Mouse (Mus musculus) ES-Bruce4 (cell line): ENCODE results near the gene Pdcd1. TPM values are rescaled to one million over a fixed set of nuclear protein-coding genes. Genes with fewer than 3 reads are reported as not detected.
"Not testable (repeated sequence)": the region's sequence is repeated elsewhere in the genome, so short reads cannot be mapped to it uniquely, and the experiment has no call there.

Source experiments
- H3K27ac ChIP-seq: 2 replicates; pipeline ENCODE4 v1.5.1; 2012; ENCODE audit warnings: low read length, inconsistent platforms; ENCODE audit not compliant: insufficient read depth
- H3K27me3 ChIP-seq: 2 replicates; pipeline ENCODE4 v1.6.1; 2012; ENCODE audit warnings: mild to moderate bottlenecking, low read length, inconsistent platforms; ENCODE audit not compliant: control insufficient read depth, poor library complexity, insufficient read depth, severe bottlenecking
- H3K36me3 ChIP-seq: 2 replicates; pipeline ENCODE4 v1.6.1; 2012; ENCODE audit warnings: inconsistent platforms, mild to moderate bottlenecking, low read length, moderate library complexity; ENCODE audit not compliant: control insufficient read depth, poor library complexity, insufficient read depth, severe bottlenecking
- H3K4me1 ChIP-seq: one replicate; pipeline ENCODE4 v1.8.1; 2011; ENCODE audit warnings: low read length; ENCODE audit not compliant: control insufficient read depth, insufficient read depth
- H3K4me3 ChIP-seq: 2 replicates; pipeline ENCODE4 v1.5.1; 2011; ENCODE audit warnings: low read depth, mild to moderate bottlenecking, low read length
- H3K9ac ChIP-seq: 2 replicates; pipeline ENCODE4 v1.6.1; 2012; ENCODE audit warnings: low read depth, mild to moderate bottlenecking, inconsistent platforms; ENCODE audit not compliant: poor library complexity, severe bottlenecking
- H3K9me3 ChIP-seq: replicated peaks from 2 replicates; pipeline ENCODE4 v1.6.1; 2012; ENCODE audit warnings: mild to moderate bottlenecking, low read length, inconsistent platforms; ENCODE audit not compliant: control insufficient read depth, poor library complexity, insufficient read depth, severe bottlenecking
- CTCF ChIP-seq: IDR thresholded peaks from one replicate; pipeline ENCODE4 v1.8.1; 2011; ENCODE audit warnings: low read depth, low read length
- EP300 ChIP-seq: IDR thresholded peaks from 2 replicates; pipeline ENCODE4 v1.6.1; 2011; ENCODE audit warnings: low read depth, low read length; ENCODE audit not compliant: insufficient read depth
- POLR2A ChIP-seq: IDR thresholded peaks from one replicate; pipeline ENCODE4 v1.8.1; 2011; ENCODE audit warnings: low read length; ENCODE audit not compliant: insufficient read depth
- polyA plus RNA-seq: library from polyadenylated mRNA; stranded (reverse); fragments of >200 nt; gene quantifications from 2 replicates; pipeline ENCODE4 v1.2.4, GENCODE M21; 2011; ENCODE audit warnings: low read depth; ENCODE audit not compliant: missing spikeins, insufficient read depth, insufficient read length

The Pdcd1 gene
- polyA plus RNA-seq, 1 experiment, result not detected

GRCm38 (mm10) chr1:94011643-94012042 is 40.7 kb downstream of the Pdcd1 start:
- no peak overlapping the region for H3K9ac ChIP-seq
- no peaks in the 10 kb centered on the region for H3K36me3 ChIP-seq
- no peak overlapping the region for H3K4me3 ChIP-seq
- H3K4me1 ChIP-seq, result no peaks in the 10 kb centered on the region
- H3K9me3 ChIP-seq, result no peaks in the 10 kb centered on the region
- no peaks in the 10 kb centered on the region for H3K27me3 ChIP-seq
- H3K27ac ChIP-seq, result no peak overlapping the region
- TF ChIP-seq POLR2A (no peak), CTCF (no peak), EP300 (no peak)

DNA sequence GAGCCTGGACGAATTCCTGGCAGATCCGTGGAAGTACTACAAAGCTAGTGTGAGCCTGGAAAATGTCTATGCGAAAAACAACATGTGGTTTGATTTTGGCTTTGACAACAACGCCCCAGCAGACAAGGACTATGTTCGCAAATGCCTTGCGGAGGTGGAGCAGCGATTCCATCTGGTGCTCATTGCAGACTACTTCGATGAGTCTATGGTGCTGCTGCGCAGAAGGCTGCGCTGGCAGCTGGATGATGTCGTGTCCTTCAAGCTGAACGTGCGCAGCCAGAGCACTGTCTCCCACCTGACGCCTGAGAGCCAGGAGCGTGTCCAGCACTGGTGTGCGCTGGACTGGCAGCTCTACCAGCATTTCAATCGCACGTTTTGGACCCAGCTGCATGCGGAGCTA is 43.5 kb downstream of the Pdcd1 start:
- not testable (repeated sequence) for H3K4me1 ChIP-seq, H3K27ac ChIP-seq

GRCm38 (mm10) chr1:94005954-94006506 is 46.3 kb downstream of the Pdcd1 start:
- not testable (repeated sequence) for H3K4me3 ChIP-seq, H3K9ac ChIP-seq, H3K27me3 ChIP-seq, H3K27ac ChIP-seq, H3K4me1 ChIP-seq, H3K9me3 ChIP-seq, H3K36me3 ChIP-seq

More for the DNA sequence above, 43.5 kb downstream of the Pdcd1 start:
- not testable (repeated sequence) for H3K27me3 ChIP-seq, H3K9me3 ChIP-seq, H3K9ac ChIP-seq, H3K4me3 ChIP-seq, H3K36me3 ChIP-seq

DNA sequence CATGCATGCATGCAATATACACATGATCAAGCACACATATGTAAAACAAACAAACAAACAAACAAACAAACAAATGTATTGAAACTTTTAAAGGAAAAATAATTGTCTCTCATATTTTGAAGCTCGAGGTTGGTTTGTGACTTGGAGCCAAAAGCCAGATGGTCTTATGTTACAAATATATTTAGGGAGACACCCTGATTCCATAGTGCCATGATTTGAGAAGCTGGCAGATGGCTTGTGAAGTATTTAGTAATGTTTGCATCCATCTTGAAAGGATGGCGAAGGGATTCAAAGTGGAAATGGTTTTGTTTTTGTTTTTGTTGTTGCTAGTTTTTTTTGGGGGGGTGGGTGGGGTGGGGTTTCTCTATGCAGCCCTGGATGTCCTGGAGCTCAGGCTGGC is 51.3 kb downstream of the Pdcd1 start:
- H3K4me1 ChIP-seq, result no peaks in the 10 kb centered on the region
- H3K9ac ChIP-seq, result no peak overlapping the region
- H3K27ac ChIP-seq, result no peak overlapping the region
- no peak overlapping the region for H3K4me3 ChIP-seq
- no peak for TF ChIP-seq CTCF
- no peak for TF ChIP-seq POLR2A
- no peak for TF ChIP-seq EP300
- H3K27me3 ChIP-seq, result no peaks in the 10 kb centered on the region
- H3K36me3 ChIP-seq, result no peaks in the 10 kb centered on the region
- no peaks in the 10 kb centered on the region for H3K9me3 ChIP-seq

DNA sequence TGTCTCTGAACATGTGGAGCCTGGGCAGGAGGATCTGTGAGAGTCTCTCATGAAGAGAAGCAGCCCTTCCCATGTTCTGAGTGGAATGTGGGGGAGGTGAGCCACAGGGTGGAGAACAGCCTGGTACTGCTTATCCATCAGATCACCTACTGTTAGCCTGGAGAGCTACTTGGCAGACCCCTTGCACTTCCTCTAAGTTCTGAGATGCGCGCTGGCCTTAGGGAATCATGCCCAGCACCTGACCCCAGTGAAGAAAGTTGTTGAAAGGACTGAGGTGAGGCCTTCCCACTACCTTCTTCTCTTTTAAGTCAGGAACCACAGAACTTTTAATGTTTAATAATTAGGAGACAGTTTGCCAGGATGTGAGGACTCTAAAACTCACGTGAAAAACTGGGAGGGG is 60.9 kb downstream of the Pdcd1 start:
- not testable (repeated sequence) for H3K9ac ChIP-seq, H3K9me3 ChIP-seq, H3K4me3 ChIP-seq, H3K36me3 ChIP-seq, H3K27me3 ChIP-seq, H3K27ac ChIP-seq, H3K4me1 ChIP-seq

- not testable (repeated sequence) for H3K36me3 ChIP-seq, H3K4me1 ChIP-seq, H3K4me3 ChIP-seq, H3K27me3 ChIP-seq, H3K27ac ChIP-seq, H3K9ac ChIP-seq, H3K9me3 ChIP-seq
These were observed 61.3 kb downstream of the Pdcd1 start for GRCm38 (mm10) chr1:93991068-93991467.

DNA sequence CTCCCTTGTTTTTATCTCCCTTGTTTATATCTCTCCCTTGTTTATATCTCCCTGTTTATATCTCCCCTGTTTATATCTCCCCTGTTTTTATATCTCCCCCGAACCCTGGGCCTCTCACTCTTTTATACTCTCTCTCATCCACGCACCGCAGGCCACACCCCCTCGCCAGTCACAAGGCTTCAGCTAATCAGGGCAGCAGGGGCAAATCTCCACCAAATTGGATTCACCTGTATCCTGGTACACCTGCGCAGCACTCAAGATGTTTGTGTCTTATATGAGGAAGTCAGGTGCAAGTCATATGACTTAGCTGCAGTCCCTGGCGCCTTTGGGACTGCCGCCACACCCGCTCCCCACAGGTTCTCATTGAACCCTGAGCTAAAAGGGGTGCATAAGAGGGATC is 62.1 kb downstream of the Pdcd1 start, which contains the start of gene Gal3st2c:
Gal3st2c (plus strand) TSS at position 301 of the 400 bp plus-strand sequence.
- not testable (repeated sequence) for H3K4me3 ChIP-seq, H3K27me3 ChIP-seq, H3K27ac ChIP-seq, H3K9ac ChIP-seq, H3K9me3 ChIP-seq, H3K36me3 ChIP-seq, H3K4me1 ChIP-seq
